Mouse (Mus musculus) thymus, adult 2 months (tissue): Measurements from ENCODE around the gene Cope.

Experiments
- CTCF ChIP-seq: fragments of 200-500 bp; IDR thresholded peaks from 2 replicates; pipeline ENCODE4 v1.5.1; 2012; ENCODE audit warnings: mild to moderate bottlenecking, control low read depth, low read length, moderate library complexity, borderline replicate concordance; ENCODE audit not compliant: control insufficient read depth, poor library complexity, insufficient read depth; ENCODE audit errors: extremely low read depth
- POLR2A ChIP-seq: fragments of 200-500 bp; IDR thresholded peaks from 2 replicates; pipeline ENCODE4 v1.6.1; 2012; ENCODE audit warnings: mild to moderate bottlenecking, low read length, control low read depth, moderate library complexity; ENCODE audit not compliant: control insufficient read depth, poor library complexity, insufficient read depth; ENCODE audit errors: extremely low read depth

- TF ChIP-seq CTCF (no peak), POLR2A (no peak)
These were observed 1.4 kb upstream of the Cope start for GRCm38 (mm10) chr8:70300881-70301280.
